Mouse (Mus musculus) hindbrain, embryonic 11.5 days (tissue): Measurements from ENCODE around the gene Arv1. TPM values are rescaled to one million over a fixed set of nuclear protein-coding genes. Genes with fewer than 3 reads are reported as not detected.
A peak's percentile ranks its signal among the peaks of the same experiment; 100 is the strongest.

Experiments
- ATAC-seq: fragments of 200-750 bp; cut with Nextera tagmentation; 2 replicates; pipeline ENCODE4 v1.8.0; 2017; ENCODE audit warnings: mild to moderate bottlenecking, moderate TSS enrichment, moderate library complexity; ENCODE audit not compliant: low FRiP score
- DNase-seq: peaks from one replicate; pipeline ENCODE4 v3.0.0-alpha.2; 2015; ENCODE audit warnings: low spot score
- H3K27ac ChIP-seq: fragments of 300-500 bp; sonication (generic); 2 replicates; pipeline ENCODE4 v1.5.1; 2014; ENCODE audit warnings: mild to moderate bottlenecking, low read depth, low read length
- H3K27me3 ChIP-seq: fragments of 300-500 bp; sonication (generic); 2 replicates; pipeline ENCODE4 v1.6.1; 2014; ENCODE audit warnings: mild to moderate bottlenecking, low read length, moderate library complexity, mixed read lengths; ENCODE audit not compliant: control insufficient read depth, insufficient read depth
- H3K36me3 ChIP-seq: fragments of 300-500 bp; sonication (generic); 2 replicates; pipeline ENCODE4 v1.6.1; 2014; ENCODE audit warnings: mild to moderate bottlenecking, low read length, moderate library complexity, mixed read lengths; ENCODE audit not compliant: control insufficient read depth, insufficient read depth
- H3K4me1 ChIP-seq: fragments of 300-500 bp; sonication (generic); replicated peaks from 2 replicates; pipeline ENCODE4 v1.6.1; 2014; ENCODE audit warnings: low read length, mixed read lengths; ENCODE audit not compliant: control insufficient read depth, insufficient read depth
- H3K4me2 ChIP-seq: fragments of 300-500 bp; sonication (generic); replicated peaks from 2 replicates; pipeline ENCODE4 v1.6.1; 2014; ENCODE audit warnings: mild to moderate bottlenecking, low read depth, low read length
- H3K4me3 ChIP-seq: fragments of 300-500 bp; sonication (generic); 2 replicates; pipeline ENCODE4 v1.5.1; 2014; ENCODE audit warnings: low read depth, low read length
- H3K9ac ChIP-seq: fragments of 300-500 bp; sonication (generic); 2 replicates; pipeline ENCODE4 v1.6.1; 2014; ENCODE audit warnings: low read depth, low read length
- H3K9me3 ChIP-seq: fragments of 300-500 bp; sonication (generic); 2 replicates; pipeline ENCODE4 v1.6.1; 2016; ENCODE audit warnings: low read length; ENCODE audit not compliant: control insufficient read depth
- WGBS: fragments of 180-500 bp; shearing (Covaris S2); extraction: QIAGEN DNeasy Blood & Tissue Kit; methylation state at CpG from one replicate; pipeline ENCODE4 v1.1.7; 2014; 5-methylcytosine and 5-hydroxymethylcytosine counted together
- polyA plus RNA-seq: library from polyadenylated mRNA; unstranded; fragments of >200 nt; fragmentation: Nextera tagmentation; extraction: Ambion mirVana; gene quantifications from 2 replicates; pipeline ENCODE4 v1.2.1, GENCODE M21; 2014

The Arv1 gene
- polyA plus RNA-seq, 1 experiment from 2014 or later = 34.0 TPM

- no peak for ATAC-seq
- DNase-seq = peak; percentile 37
- Histone ChIP-seq H3K4me1 (no peaks in the 10 kb centered on the region), H3K4me2 (no peak overlapping the region), H3K27ac (no peak overlapping the region), H3K27me3 (peaks cover 5% of the 10 kb centered on the region; the same call in 1 of the 2 replicates), H3K36me3 (no peaks in the 10 kb centered on the region), H3K9ac (no peak overlapping the region), H3K4me3 (no peak overlapping the region), H3K9me3 (no peaks in the 10 kb centered on the region)
- WGBS = 41% methylated on average over 3 of the region's 3 CpGs
These were observed 36.6 kb downstream of the Arv1 start for GRCm38 (mm10) chr8:124758544-124758943.

- H3K4me2 ChIP-seq = no peak overlapping the region
- no peaks in the 10 kb centered on the region for H3K36me3 ChIP-seq
- H3K27ac ChIP-seq = no peak overlapping the region
- no peak overlapping the region for H3K9ac ChIP-seq
- H3K9me3 ChIP-seq = no peaks in the 10 kb centered on the region
- DNase-seq (no peak), ATAC-seq (no peak)
- no peaks in the 10 kb centered on the region for H3K27me3 ChIP-seq
- H3K4me1 ChIP-seq = no peaks in the 10 kb centered on the region
- WGBS = 67% methylated on average over 7 of the region's 7 CpGs
- H3K4me3 ChIP-seq = no peak overlapping the region
These were observed 41.1 kb downstream of the Arv1 start for GRCm38 (mm10) chr8:124763061-124763460.

GRCm38 (mm10) chr8:124772389-124772788 lies 50.5 kb downstream of the Arv1 start:
- H3K27me3 ChIP-seq = no peaks in the 10 kb centered on the region

GRCm38 (mm10) chr8:124775695-124776094 lies 53.8 kb downstream of the Arv1 start:
- ATAC-seq = no peak
- no peaks in the 10 kb centered on the region for H3K4me1 ChIP-seq
- DNase-seq = peak; percentile 89
- H3K4me3 ChIP-seq = no peak overlapping the region
- H3K36me3 ChIP-seq = no peaks in the 10 kb centered on the region
- no peaks in the 10 kb centered on the region for H3K27me3 ChIP-seq
- H3K27ac ChIP-seq = no peak overlapping the region
- no peak overlapping the region; the same call in 1 of the 2 replicates for H3K4me2 ChIP-seq
- no peak overlapping the region for H3K9ac ChIP-seq
- 15% methylated on average over 16 of the region's 16 CpGs for WGBS
- no peaks in the 10 kb centered on the region for H3K9me3 ChIP-seq

More at GRCm38 (mm10) chr8:124772389-124772788, 50.5 kb downstream of the Arv1 start:
- DNase-seq = no peak
- WGBS = 70% methylated on average over 2 of the region's 2 CpGs
- no peak overlapping the region for H3K4me2 ChIP-seq
- no peak overlapping the region for H3K9ac ChIP-seq
- no peaks in the 10 kb centered on the region for H3K4me1 ChIP-seq
- no peak overlapping the region for H3K27ac ChIP-seq
- ATAC-seq = no peak
- no peaks in the 10 kb centered on the region for H3K9me3 ChIP-seq
- no peak overlapping the region for H3K4me3 ChIP-seq
- no peaks in the 10 kb centered on the region for H3K36me3 ChIP-seq

GRCm38 (mm10) chr8:124780236-124780635 lies 58.3 kb downstream of the Arv1 start:
- Histone ChIP-seq H3K9me3 (no peaks in the 10 kb centered on the region), H3K27me3 (no peaks in the 10 kb centered on the region), H3K27ac (peak overlapping the region; percentile 75), H3K4me2 (no peak overlapping the region), H3K4me1 (0 out of 2 replicates have a peak, but pooled peaks cover 2% of the 10 kb centered on the region), H3K36me3 (no peaks in the 10 kb centered on the region), H3K9ac (no peak overlapping the region), H3K4me3 (no peak overlapping the region)
- ATAC-seq (peak; percentile 75), DNase-seq (peak; percentile 68)
- 17% methylated on average over 7 of the region's 7 CpGs for WGBS

GRCm38 (mm10) chr8:124782431-124782830 lies 60.5 kb downstream of the Arv1 start:
- Histone ChIP-seq H3K4me3 (no peak overlapping the region), H3K9ac (no peak overlapping the region), H3K27ac (no peak overlapping the region), H3K36me3 (no peaks in the 10 kb centered on the region), H3K27me3 (no peaks in the 10 kb centered on the region), H3K9me3 (no peaks in the 10 kb centered on the region), H3K4me1 (0 out of 2 replicates have a peak, but pooled peaks cover 2% of the 10 kb centered on the region), H3K4me2 (no peak overlapping the region)
- ATAC-seq (no peak), DNase-seq (no peak)
- WGBS = 86% methylated on average over 3 of the region's 3 CpGs

GRCm38 (mm10) chr8:124783228-124783627 lies 61.3 kb downstream of the Arv1 start:
- Histone ChIP-seq H3K36me3 (no peaks in the 10 kb centered on the region), H3K4me3 (no peak overlapping the region), H3K4me2 (no peak overlapping the region), H3K27ac (no peak overlapping the region), H3K4me1 (0 out of 2 replicates have a peak, but pooled peaks cover 2% of the 10 kb centered on the region), H3K9me3 (no peaks in the 10 kb centered on the region), H3K9ac (no peak overlapping the region), H3K27me3 (no peaks in the 10 kb centered on the region)
- ATAC-seq = no peak
- DNase-seq = no peak
- 90% methylated on average over 15 of the region's 15 CpGs for WGBS

Other genes with a start within 250 kb of the Arv1 start
- 35.8 and 39.5 TPM in 2 replicates for gene Cog2, start 201.4 kb upstream of the Arv1 start, polyA plus RNA-seq
- 0.14 and 0.15 TPM in 2 replicates for gene Agt, start 152.4 kb upstream of the Arv1 start, polyA plus RNA-seq
- 0.08 TPM in 1 of 2 replicates, not detected in the other for gene Capn9, start 146.0 kb upstream of the Arv1 start, polyA plus RNA-seq
- 19.6 and 22.6 TPM in 2 replicates for gene 2310022B05Rik, start 58.8 kb upstream of the Arv1 start, polyA plus RNA-seq
- gene Ttc13, start 156 bp upstream of the Arv1 start, polyA plus RNA-seq = 59.0 and 59.1 TPM in 2 replicates
- gene Fam89a, start 29.7 kb downstream of the Arv1 start, polyA plus RNA-seq = 3.9 and 4.3 TPM in 2 replicates
- gene Trim67, start 71.0 kb downstream of the Arv1 start, polyA plus RNA-seq = 6.5 and 7.3 TPM in 2 replicates
- gene Gnpat, start 140.9 kb downstream of the Arv1 start, polyA plus RNA-seq = 110 and 115 TPM in 2 replicates
- 38.8 and 41.6 TPM in 2 replicates for gene 2810004N23Rik, start 141.0 kb downstream of the Arv1 start, polyA plus RNA-seq
- gene Exoc8, start 175.6 kb downstream of the Arv1 start, polyA plus RNA-seq = 6.7 and 8.7 TPM in 2 replicates
- 9.6 and 12.3 TPM in 2 replicates for gene Sprtn, start 175.7 kb downstream of the Arv1 start, polyA plus RNA-seq
- 19.9 and 23.4 TPM in 2 replicates for gene Egln1, start 227.2 kb downstream of the Arv1 start, polyA plus RNA-seq